Mouse (Mus musculus): ENCODE measurements at regions not wholly inside any gene's neighbourhood (a gene's known extent, or its start where the extent isn't known, plus 50 kb on each side); places are given as distances from the start of the nearest gene placed in this dataset.
A peak's percentile ranks its signal among the peaks of the same experiment; 100 is the strongest.

DNA sequence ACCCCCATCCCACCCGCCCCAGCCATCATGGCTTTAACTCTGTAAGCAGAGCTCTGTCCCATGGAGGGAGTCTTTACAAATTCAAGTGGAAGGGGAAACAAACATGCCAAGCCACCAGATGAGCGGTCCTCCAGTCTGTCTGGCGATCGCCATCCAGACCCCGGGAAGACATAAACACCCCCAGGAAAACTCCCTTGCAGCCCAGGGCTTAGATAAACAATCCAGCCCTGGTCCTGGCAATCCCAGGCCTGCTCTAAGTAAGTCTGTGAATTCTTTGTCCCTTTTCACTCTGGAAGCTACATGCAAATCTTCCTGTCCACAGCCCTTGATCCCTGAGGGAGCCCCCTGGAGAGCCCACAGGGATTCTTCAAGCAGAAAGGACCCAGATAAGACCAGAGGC, 129.2 kb upstream of the Sox11 start:
- DNase-seq: no peak

DNA sequence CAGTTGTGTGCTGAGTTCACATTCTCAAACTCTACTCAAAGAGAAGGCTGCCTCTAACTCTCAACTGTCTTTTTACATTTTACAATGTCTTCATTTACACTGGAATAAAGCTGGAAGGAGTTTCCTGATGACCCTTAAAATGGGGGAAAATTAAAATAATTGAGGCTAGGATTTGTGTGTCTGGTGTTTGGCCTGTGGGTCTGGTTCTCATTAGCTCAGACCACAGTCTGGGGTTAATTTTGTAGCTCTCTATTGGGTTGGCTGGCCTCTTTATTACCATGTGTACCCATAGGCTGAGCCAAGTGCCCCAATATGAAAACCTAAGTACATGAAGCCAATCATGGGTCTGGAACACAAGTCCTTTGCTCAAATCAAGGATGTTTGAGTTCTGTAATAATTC, 128.0 kb upstream of the Sox11 start:
- DNase-seq: no peak

DNA sequence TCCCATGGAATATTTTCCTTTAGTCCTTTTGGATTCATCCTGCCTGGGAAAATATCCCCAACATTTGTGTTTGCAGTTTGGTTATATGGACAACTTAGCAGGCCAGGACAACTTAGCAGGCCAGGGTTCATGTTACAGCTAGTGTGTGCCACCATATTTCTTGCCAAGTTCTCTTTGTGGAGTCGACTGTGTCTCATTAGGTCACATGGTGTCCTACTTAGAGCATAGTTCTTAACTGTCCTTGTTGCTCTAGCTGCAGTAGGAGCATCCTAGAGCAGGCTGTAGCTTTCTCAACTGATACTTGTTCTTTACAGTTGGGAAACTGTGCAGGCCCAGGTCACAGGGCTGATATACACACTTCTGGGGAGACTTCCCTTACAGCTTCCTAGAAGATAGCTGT, 126.4 kb upstream of the Sox11 start:
- DNase-seq: no peak

DNA sequence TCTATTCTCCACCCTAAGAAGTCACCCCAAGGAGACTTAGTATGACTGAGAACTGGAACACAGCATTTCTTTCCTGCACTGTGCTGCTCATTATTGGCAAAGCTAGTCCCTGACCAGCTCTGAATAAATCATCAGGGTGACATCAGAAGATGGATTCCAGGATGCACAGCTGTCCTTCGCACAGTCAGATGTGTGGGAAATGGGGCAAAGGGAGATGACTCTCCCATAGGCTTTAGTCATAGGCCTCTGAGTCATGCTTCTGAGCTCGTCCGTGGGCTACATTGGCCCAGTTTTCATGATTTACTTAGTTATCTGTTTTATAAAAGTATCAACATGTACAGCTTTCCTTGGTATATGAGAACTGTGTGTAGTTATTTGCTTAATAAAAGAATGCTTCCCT, 125.8 kb upstream of the Sox11 start:
- DNase-seq: no peak

DNA sequence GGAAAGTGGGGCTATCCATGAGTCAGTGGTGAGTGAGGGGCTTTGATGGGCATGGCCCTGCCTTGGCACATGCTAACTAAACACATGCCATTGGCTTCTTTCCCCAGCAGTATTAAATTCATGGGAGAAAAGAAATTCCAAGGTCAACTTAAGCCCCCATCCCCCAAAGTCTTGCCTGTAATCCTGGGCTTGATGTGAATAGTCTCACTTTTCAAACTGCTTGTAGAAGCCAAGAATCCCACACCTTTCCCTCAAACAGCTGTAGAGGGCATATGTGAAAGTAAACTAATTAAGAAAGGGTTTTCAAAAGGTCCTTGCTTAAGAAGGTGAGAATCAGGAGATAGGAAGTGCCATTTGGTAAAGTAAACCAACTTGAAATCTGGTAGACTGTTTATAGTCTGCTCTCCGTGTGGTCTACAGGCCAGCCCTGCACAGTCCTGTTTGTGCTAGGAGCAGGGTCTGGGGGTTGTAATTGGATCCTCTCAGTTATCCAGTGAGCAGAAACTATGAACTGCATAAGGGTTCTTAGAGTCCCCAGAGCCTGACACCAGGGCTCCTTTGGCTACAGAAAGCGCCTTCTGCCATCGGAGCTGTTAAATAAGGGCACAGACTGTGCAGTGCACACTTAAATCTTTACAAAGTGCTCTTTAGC, 123.3 kb upstream of the Sox11 start:
- no peak for DNase-seq

DNA sequence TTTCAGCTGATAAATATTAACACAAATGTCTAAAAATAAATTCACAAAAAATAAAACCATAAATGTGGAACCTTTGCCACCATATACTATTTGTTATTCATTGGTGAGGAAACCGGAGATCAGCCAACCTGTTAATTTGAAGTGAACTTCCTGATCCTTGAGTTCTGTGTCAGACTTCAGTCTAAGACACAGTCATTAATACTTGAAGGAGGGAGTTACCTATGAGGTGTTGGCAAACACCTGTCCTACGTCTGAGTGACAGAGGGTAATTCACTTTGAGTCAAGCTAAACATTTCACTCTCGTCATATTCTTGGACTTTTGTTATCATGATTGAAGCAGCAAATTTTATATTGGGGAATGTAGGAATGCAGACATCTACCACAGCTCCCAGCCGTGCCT, 116.3 kb upstream of the Sox11 start:
- no peak for DNase-seq

DNA sequence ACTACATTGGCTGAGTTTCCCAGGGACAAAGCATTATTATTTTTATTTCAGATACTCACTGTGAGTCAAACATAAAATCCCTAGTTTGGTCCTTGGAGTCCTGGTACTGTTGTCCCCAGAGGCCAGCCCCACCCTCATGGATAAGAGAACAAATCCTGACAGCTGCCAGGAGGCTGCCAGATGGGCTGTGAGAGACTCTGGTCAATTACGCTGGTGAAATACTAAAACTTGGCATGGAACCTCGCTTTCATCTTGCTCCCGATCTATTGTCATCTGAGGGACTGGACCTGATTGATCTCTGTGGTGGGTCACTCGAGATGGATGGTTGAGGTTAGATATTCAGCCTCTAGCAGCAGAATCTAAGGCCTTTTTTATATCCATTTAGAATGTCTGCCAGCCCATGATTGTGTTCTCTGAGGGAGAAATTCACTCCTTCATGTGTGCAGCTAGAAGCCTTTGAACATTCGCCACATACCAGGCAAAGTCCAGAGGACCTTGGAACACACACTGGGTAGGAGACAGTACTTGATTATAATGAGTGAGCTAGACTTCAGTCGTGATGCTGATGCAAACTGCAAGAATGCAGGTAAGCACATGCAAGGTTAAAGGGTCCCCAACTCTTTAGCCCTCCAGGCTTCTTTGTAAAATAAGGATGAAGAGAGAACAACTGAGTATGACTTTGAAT, 95.4 kb upstream of the Sox11 start:
- peak; percentile 6 for DNase-seq

DNA sequence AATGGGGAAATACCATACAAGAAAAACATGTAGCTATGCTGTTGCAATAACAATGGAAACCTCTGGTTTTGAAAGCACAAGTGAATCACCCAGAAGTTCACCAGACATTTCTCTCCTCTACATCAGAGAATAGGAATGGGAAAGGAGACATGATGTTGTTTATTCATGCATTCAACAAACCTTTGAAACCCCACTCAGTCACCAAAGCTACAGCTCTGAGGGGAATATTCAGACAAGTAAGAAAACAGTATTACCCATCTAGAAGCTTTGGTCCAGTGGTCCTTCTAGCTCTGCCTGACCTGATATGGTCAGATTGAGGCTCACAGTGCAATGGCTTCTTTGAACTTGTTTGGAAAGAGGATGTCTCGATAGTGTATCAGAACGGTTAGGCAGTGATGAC, 89.0 kb upstream of the Sox11 start:
- no peak for DNase-seq

DNA sequence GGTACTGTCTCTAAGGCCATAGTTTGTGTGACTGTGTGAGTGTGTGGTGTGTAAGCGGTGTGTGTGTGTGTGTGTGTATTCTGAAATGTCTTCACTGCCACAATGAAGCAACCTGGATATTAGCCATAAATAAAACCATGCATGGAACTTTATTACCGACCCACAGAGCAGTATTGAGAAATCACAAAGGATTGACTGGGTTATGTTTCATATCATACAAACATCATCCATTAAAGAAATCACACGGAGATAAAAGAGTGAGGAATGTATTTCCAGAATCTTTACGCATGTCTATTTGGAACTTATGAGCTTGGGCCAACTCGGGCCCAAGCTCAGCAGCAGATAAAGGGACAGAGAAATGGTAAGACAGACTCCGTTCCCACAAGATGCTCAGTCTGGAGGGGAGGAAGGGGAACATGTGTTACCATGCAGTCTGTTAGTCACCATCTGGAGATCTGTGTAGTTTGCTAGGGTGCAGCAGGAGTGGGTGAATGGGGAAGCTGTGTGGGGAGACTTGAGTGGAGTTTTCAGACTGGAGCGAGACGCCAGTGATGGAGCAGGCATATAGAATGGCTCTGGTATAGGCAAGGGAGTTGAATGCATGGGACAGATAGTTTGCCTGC, 75.1 kb upstream of the Sox11 start:
- no peak for DNase-seq

DNA sequence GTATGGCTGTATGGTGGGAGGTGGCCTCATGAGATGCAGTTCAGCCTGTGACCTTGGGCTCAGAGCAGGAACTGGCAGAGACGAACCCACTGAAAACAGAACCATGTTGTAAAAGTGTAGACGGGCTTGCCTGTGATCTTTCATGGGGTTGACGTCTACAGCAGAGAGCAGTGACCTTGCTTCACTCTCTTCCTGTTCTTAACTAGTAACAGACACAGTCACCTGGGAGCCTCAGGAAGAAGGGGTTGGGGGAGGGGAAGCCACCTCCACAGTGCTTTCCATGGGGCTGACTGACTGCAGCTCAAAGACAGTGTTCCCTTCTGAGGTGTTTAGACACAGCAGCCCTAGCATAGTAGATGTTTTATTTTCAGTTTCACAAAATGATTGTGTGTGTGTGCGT, 68.2 kb upstream of the Sox11 start:
- peak; percentile 15 for DNase-seq

DNA sequence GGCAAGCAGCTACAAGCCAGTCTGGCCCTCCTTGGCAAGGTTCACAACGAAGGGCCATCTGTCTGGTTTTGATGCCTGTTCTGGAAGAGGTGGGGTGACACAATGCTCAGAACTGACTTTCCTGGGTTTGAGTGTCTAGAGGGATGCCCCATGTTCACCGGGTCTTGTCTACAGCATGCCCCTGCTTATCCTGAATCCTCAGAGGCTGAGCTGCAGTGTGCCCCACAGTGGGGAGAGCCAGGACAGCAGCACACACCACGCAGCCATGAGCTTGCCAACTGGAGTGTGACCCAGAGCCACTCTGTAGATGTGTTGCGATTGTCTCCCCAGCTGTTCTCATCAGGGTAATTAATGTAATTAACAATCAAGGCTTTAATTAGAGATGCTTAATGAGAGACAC, 66.1 kb upstream of the Sox11 start:
- no peak for DNase-seq

DNA sequence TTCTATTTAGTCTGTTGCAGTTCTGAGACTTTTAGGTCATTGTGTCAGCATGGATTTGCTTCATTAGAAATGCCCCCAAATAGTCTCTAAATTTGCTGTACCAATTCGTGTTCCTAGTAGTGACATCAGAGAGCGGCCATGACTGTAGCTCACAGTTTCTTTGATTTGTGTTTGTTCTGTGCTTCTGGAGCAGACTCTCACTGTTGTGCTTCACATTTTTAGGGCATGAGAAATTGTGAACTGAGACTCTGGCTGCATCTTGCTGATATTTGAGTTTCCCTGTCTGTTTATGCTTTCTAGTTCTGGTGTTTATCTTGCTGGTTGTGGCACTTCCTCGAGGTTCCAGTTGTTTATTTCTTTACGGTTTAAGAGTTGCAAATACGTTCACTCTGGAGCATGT, 57.0 kb upstream of the Sox11 start:
- DNase-seq: no peak

All from kidney, postnatal 10 days (tissue).